Mouse (Mus musculus): Measurements from ENCODE around the gene 1110051M20Rik.

DNA sequence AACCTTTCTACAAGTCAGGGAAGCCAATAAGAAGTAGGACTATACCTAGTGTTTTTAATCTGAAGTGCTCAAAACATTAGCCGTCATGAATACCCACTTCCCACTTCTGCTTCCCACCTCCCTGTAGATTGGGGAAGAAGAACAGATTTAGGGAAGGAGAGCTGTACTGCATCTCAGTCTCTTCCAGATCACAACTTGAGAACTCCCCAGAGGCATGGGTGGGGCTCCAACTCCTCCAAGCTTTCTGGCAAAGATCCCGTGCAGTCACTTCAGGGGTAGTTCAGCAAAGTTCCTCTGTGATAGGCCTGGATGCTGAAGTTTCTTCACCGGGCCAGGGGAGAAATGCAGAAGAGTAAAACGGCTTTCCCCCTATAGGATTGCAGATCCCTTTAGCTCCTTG is 109.4 kb downstream of the 1110051M20Rik start:
- TF ChIP-seq CTCF (IDR thresholded peaks at IDR 0.05) (no peak), EP300 (IDR thresholded peaks at IDR 0.05) (no peak)

Measured in lung, postnatal 0 days (tissue).